Mouse (Mus musculus) activated CD4-positive, CD25-positive, alpha-beta regulatory T cell, adult 4 months (primary cell): ENCODE data around the gene Ankrd7. TPM values are rescaled to one million over a fixed set of nuclear protein-coding genes. Genes with fewer than 3 reads are reported as not detected.
"Not testable (repeated sequence)": the region's sequence is repeated elsewhere in the genome, so short reads cannot be mapped to it uniquely, and the experiment has no call there.

ENCODE experiments used
- ATAC-seq: one replicate; pipeline ENCODE4 v1.8.0; 2017
- polyA plus RNA-seq, 2 experiments: library from polyadenylated mRNA; unstranded; fragments of 100-300 nt; shearing (Covaris generic); gene quantifications; one replicate each; pipeline ENCODE4 v1.2.1; 2017

Gene Ankrd7
- not detected for polyA plus RNA-seq

DNA sequence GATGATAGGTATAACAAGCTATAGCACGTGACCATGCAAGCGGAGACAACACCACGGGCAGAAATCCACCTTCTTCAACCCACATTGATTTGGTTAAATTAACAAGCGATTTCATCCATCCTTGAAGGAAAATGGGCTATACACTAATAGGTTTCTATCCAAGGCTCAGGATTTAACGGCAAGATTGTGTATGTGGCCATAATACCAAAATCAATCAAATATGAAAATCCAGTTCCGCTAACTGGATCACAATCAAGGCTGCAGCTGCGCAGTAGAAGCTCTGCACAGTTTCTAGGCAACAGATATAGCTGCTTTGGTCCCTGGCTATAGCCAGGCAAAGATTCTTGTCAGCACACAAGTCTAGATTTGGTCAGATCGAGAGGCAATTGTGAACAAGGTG is at the start of gene Ankrd7:
TSS of gene Ankrd7 (plus strand) at position 301 of the 400 bp plus-strand sequence.
- ATAC-seq, result no peak

DNA sequence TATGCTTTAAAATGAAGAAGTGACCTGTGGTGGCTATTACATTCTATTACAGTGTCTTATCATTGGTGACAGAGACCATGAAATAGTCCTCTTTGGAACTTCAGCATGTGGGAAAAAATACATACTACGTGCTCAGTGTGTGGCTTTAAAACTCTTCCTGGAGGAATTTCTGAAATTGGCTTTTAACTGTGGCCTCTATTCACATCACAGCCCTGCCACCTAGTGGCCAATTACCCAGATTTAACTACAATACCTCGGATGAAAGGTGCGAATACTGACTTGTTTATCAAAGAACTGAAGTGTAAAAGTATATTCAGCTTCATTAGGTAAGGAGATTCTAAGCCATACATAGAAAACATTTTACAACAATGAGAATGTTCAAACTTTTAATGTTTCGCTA is 46.8 kb upstream of the Ankrd7 start:
- ATAC-seq, result peak; percentile 44

- no peak for ATAC-seq
Observed at GRCm38 (mm10) chr6:18820246-18820645, 45.9 kb upstream of the Ankrd7 start.

DNA sequence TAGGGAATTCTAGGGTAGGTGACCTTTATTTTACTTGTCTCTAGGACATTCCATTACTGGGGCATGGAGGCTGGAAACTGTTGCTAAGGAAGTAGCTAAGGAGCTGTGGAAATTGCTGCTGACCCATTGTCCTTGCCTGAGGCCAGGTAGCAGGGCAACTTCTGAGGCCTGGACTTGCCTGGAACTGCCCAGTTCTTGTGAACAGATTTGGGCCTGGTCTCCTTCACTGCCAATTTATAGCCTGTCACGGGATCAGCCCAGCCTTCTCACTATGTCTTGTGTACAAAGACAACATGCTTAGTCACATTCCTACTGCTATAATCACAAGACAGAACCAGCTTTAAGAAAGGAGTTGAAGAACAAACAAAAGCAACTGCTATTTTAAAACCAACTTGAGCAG is 43.3 kb upstream of the Ankrd7 start:
- no peak for ATAC-seq

- no peak for ATAC-seq
Observed at GRCm38 (mm10) chr6:18832958-18833357, 33.2 kb upstream of the Ankrd7 start.

DNA sequence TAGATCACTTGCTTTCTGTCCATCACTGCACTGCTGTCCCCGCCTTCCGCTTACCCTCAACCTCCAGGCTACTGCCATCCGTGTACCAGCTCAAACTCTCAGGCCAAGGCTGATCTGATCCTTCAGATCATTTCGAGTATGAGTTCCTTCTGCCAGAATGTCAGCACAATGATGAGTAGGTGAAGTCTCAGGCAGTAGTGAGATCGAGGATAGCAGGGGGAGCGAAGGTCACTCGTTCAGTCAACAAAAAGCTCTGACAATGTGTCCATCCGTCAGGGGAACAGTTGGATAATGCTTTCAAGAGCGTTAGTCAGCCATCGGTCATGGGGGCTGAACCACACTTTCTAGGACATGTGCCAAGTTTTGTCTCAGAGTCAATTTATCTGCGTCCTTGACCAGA is 21.6 kb upstream of the Ankrd7 start:
- ATAC-seq, result not testable (repeated sequence)

DNA sequence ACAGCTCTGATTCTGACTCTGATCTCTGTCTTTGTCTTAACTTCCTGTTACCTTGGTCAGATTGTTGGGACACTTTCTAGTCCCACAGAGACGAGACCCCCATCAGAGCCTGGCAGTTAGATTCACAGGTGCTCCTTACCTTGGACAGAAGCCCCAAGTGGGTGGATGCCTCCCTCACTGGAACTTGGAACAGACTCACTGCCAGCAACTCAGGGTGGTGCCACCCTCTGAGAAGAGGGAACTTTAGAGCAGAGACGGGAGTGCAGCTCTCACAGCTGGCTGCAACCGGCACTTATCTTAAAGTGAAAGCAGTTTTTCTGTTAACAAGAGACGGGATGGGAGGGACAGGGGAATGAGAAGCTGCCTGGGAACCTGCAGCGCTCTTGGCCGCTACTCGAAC is 20.5 kb upstream of the Ankrd7 start:
- not testable (repeated sequence) for ATAC-seq

GRCm38 (mm10) chr6:18848051-18848701 is 17.9 kb upstream of the Ankrd7 start, which contains the start of gene Lsm8:
Gene Lsm8, plus strand, starts transcription at chr6:18848579.
- ATAC-seq, result peak; percentile 92

- peak; percentile 20 for ATAC-seq
Observed at GRCm38 (mm10) chr6:18848702-18849061, 17.4 kb upstream of the Ankrd7 start.

DNA sequence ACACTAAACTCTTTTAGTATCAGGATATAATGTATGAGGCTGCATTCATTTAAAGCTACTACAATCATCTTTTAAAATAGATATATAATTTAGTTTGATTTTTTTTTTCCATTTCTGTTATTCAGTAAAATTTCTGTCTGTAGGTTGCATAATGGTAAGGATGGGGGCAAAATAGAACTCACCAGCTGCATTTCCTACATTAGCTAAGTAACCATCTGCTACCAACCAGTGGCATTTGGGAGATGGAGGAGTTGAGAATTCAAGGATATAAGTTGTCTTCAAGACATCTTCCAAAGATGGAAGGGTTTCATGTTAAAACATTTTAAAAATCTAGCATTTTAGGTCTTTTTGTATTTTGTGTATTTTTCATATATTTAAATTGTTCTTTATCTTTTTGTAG is 10.8 kb upstream of the Ankrd7 start:
- ATAC-seq, result no peak

DNA sequence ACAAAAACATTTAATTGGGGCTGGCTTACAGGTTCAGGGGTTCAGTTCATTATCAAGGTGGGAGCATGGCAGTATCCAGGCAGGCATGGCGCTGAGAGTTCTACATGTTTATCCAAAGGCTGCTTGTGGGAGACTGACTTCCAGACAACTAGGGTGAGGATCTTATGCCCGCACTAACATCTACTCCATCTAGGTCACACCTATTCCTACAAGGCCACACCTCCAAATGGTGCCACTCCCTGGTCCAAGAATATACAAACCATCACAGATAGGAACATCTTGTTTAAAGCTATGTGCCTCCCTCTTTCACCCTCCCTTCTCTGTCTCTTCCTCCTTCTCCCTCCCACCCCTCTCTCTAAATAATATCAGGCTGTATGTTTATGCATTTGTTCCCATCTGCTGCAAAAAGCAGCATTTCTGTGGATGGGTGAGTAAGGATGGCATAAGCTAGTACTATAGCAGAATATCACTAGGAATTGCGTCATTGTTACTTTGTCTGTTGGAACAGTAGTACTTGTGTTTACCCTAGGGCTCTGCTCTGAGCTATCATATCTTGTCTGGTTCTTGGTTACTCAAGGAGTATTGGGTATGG is 9.5 kb upstream of the Ankrd7 start:
- no peak for ATAC-seq

- ATAC-seq, result no peak
Observed at GRCm38 (mm10) chr6:18889030-18889429, 22.9 kb downstream of the Ankrd7 start.

- no peak for ATAC-seq
Observed at GRCm38 (mm10) chr6:18894142-18894541, 28.0 kb downstream of the Ankrd7 start.

- ATAC-seq, result no peak
Observed at GRCm38 (mm10) chr6:18907173-18907572, 41.1 kb downstream of the Ankrd7 start.

DNA sequence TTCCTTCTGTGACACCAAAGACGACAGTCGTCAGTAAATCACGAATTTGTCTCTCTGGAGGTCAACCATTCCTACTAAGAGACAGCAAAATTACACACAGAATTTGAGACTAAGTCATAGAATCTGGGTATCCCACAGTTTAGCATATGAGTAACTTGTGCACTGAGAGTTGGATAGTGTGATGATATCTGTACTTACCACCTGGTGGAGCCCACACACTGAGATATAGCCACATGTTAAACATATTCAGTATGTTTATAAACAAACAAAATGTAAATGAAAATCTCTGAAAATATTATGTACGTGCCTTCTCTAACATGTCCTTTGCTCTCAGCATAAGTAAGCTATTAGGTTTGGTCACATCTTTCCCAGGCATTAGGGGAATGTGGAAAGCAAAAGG is 47.1 kb downstream of the Ankrd7 start:
- no peak for ATAC-seq

DNA sequence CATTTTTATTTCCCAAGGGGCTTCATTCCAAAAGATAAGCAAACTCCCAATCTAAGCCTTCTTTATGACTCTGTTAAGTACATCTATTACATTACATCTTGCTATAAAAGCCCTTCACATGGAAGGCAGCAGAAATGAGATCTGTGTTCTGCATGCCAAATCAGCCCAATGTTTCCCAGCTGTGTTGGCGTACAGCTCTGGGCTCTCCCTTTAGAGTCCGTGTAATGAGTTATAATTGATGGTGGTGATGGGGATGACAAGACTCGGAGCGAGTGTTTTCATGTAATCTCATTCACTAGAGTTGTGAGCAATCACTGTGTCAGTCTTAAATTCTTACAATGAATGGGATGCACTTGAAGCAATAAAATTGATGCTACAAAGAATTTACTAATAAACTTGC is 49.9 kb downstream of the Ankrd7 start:
- no peak for ATAC-seq

DNA sequence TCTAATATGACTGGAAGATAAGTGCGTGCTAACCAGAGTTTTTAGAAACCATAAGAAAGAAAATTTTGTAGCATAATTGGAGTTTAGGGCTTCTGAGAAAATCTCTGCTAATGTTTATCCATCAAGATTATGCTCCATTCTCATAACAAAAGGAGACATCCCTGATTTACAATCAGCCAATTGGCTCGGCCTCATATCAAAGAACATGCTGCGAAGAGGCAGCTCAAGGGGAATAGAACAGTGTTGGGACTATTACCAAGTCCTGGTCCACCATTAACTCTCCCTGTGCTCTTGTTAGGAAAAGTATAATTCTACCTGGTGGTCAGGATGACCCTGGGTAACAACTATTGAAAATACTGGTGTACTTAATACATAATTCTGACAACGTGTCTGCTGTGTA is 50.4 kb downstream of the Ankrd7 start:
- no peak for ATAC-seq

Other genes starting within 250 kb of the Ankrd7 start
- 10 to 100 TPM; 55.5 to 63.2 TPM for gene Lsm8, start 17.7 kb upstream of the Ankrd7 start, polyA plus RNA-seq